Mouse (Mus musculus) cerebellum, adult 2 months (tissue): Measurements from ENCODE around the gene Prr13.

Experiments used
- CTCF ChIP-seq: fragments of 200-500 bp; IDR thresholded peaks from 2 replicates; pipeline ENCODE4 v1.5.1; 2011; ENCODE audit warnings: low read depth, mild to moderate bottlenecking, control low read depth, low read length, moderate library complexity, borderline replicate concordance; ENCODE audit not compliant: insufficient read depth
- POLR2A ChIP-seq: fragments of 200-500 bp; IDR thresholded peaks from 2 replicates; pipeline ENCODE4 v1.6.1; 2011; ENCODE audit warnings: low read length, control low read depth, borderline replicate concordance; ENCODE audit not compliant: insufficient read depth

DNA sequence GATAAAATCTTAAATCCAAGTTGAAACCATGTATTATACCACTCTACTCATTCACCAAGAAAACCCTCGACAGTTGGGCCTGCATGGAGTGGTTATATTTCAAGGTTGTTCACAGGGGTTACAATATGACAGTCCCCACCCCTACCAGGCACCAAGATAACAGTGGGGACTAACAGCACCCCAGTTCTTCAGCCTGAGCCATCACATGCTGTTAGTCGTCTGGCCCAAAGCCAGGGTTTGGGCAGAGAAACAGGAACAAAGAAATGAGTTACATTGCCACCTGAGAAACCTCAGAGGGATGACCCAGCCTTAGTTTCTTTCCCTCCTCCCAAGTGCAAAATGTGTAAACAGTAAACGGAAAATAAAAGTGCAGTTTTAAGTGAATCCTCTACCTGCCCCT, 40.5 kb downstream of the Prr13 start:
- TF ChIP-seq CTCF (no peak), POLR2A (no peak)
